Mouse (Mus musculus) midbrain, embryonic 12.5 days (tissue): ENCODE measurements at regions not wholly inside any gene's neighbourhood (a gene's known extent, or its start where the extent isn't known, plus 50 kb on each side); places are given as distances from the start of the nearest gene placed in this dataset.
A peak's percentile ranks its signal among the peaks of the same experiment; 100 is the strongest.

ENCODE experiments used
- ATAC-seq: fragments of 200-750 bp; cut with Nextera tagmentation; 2 replicates; pipeline ENCODE4 v1.8.0; 2017; ENCODE audit warnings: low read depth, moderate TSS enrichment, moderate library complexity; ENCODE audit not compliant: low FRiP score
- H3K27ac ChIP-seq: fragments of 300-500 bp; sonication (generic); replicated peaks from 2 replicates; pipeline ENCODE4 v1.5.1; 2016; ENCODE audit warnings: mild to moderate bottlenecking
- H3K27me3 ChIP-seq: fragments of 300-500 bp; sonication (generic); 2 replicates; pipeline ENCODE4 v1.6.1; 2016; ENCODE audit warnings: mild to moderate bottlenecking
- H3K36me3 ChIP-seq: fragments of 300-500 bp; sonication (generic); 2 replicates; pipeline ENCODE4 v1.6.1; 2016
- H3K4me1 ChIP-seq: fragments of 300-500 bp; sonication (generic); 2 replicates; pipeline ENCODE4 v1.6.1; 2016
- H3K4me2 ChIP-seq: fragments of 300-500 bp; sonication (generic); replicated peaks from 2 replicates; pipeline ENCODE4 v1.6.1; 2016; ENCODE audit warnings: mild to moderate bottlenecking, moderate library complexity
- H3K4me3 ChIP-seq: fragments of 300-500 bp; sonication (generic); 2 replicates; pipeline ENCODE4 v1.5.1; 2016; ENCODE audit warnings: mild to moderate bottlenecking
- H3K9ac ChIP-seq: fragments of 300-500 bp; sonication (generic); replicated peaks from 2 replicates; pipeline ENCODE4 v1.6.1; 2016; ENCODE audit warnings: mild to moderate bottlenecking, moderate library complexity
- H3K9me3 ChIP-seq: fragments of 300-500 bp; sonication (generic); 2 replicates; pipeline ENCODE4 v1.6.1; 2016; ENCODE audit warnings: mild to moderate bottlenecking
- WGBS: fragments of 180-500 bp; shearing (Covaris S2); methylation state at CpG from one replicate; pipeline ENCODE4 v1.1.7; 2016; 5-methylcytosine and 5-hydroxymethylcytosine counted together

DNA sequence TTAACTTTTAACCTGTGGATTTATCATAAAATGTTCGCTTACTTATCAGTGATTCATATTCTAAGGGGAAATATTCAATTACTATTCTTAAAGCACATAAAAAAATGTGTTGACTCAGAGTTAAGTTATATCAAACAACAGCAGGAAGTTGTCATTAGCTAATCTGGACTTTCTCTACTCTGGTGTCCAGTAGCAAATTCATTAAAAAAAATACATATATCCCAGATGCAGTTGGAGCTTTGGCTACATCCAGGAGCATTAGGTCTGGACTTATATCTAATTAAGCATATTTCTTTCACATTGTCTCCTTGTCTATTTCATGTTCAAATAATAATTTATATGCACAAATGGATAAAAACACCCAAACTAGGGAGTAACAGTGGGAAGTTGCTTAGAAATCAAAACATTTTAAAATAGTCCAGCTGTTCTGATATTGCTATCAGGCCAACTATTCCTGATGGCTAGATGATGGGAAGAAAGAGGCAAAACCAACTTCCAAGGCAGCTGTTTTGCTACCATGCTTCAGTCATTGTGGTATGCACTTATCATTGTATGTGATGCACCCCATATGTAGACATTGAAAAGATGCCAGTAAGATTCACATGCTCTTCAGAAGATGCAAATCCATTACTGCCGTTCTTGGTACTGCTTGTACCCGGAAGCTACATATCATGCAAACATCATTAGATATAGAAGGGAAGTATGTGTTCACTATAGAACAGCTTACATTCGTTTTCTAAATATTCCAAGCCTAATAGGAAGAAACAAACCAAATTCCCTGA lies 209.8 kb downstream of the 4933402N22Rik start:
- H3K9me3 ChIP-seq, result no peaks in the 10 kb centered on the region
- no peak overlapping the region for H3K27ac ChIP-seq
- ATAC-seq, result no peak
- no peak overlapping the region for H3K9ac ChIP-seq
- H3K4me1 ChIP-seq, result no peaks in the 10 kb centered on the region
- no peak overlapping the region for H3K4me2 ChIP-seq
- H3K27me3 ChIP-seq, result no peaks in the 10 kb centered on the region
- H3K4me3 ChIP-seq, result no peak overlapping the region
- H3K36me3 ChIP-seq, result no peaks in the 10 kb centered on the region
- 86% methylated on average over 4 of the region's 4 CpGs for WGBS

GRCm38 (mm10) chr5:12138961-12139360 lies 221.1 kb downstream of the 4933402N22Rik start:
- no peaks in the 10 kb centered on the region; the same call in 1 of the 2 replicates for H3K4me1 ChIP-seq
- H3K9ac ChIP-seq, result no peak overlapping the region
- H3K27me3 ChIP-seq, result no peaks in the 10 kb centered on the region
- H3K4me3 ChIP-seq, result no peak overlapping the region
- H3K4me2 ChIP-seq, result no peak overlapping the region
- no peaks in the 10 kb centered on the region for H3K9me3 ChIP-seq
- 0 out of 2 replicates have a peak overlapping the region, but pooled peaks have one; percentile 20 for H3K27ac ChIP-seq
- ATAC-seq, result peak; percentile 29; the same call in 1 of the 2 replicates
- H3K36me3 ChIP-seq, result no peaks in the 10 kb centered on the region

- H3K4me1 ChIP-seq, result no peaks in the 10 kb centered on the region
- no peak overlapping the region for H3K4me2 ChIP-seq
- no peaks in the 10 kb centered on the region for H3K36me3 ChIP-seq
- H3K4me3 ChIP-seq, result no peak overlapping the region
- 70% methylated on average over 4 of the region's 4 CpGs for WGBS
- H3K27me3 ChIP-seq, result no peaks in the 10 kb centered on the region
- H3K27ac ChIP-seq, result no peak overlapping the region
- H3K9ac ChIP-seq, result no peak overlapping the region
- no peaks in the 10 kb centered on the region for H3K9me3 ChIP-seq
- no peak for ATAC-seq
Measured at GRCm38 (mm10) chr5:12153295-12153694, 229.9 kb upstream of the Sema3d start.

DNA sequence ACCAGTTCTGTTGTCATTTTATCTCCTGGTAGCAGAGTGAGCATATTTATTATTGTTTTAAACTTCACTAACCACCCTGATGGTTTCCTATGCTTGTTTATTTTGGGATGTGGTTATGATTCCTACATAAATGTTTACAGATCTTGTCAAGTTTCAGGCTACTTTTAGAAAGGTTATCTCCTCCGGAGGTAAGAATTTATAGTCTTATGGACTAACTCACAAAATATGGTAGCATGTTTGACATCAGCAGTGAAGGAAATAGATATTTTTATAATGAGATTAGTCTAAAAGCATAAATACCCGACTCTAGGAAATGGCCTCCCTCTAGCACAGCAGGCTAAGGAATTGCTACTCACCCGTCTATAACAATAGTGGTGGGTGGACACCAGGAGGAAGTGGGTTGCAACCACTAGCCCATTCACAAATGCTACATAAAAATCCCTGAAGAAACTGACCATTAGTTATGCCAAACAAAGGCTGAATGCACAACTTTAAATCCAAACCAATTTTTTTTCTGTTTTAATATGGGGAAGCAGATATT lies 228.6 kb upstream of the Sema3d start:
- H3K4me1 ChIP-seq, result no peaks in the 10 kb centered on the region
- no peaks in the 10 kb centered on the region for H3K9me3 ChIP-seq
- ATAC-seq, result no peak
- H3K36me3 ChIP-seq, result no peaks in the 10 kb centered on the region
- H3K27me3 ChIP-seq, result no peaks in the 10 kb centered on the region
- no peak overlapping the region for H3K9ac ChIP-seq
- 62% methylated on average over 3 of the region's 3 CpGs for WGBS
- no peak overlapping the region for H3K27ac ChIP-seq
- no peak overlapping the region for H3K4me3 ChIP-seq
- no peak overlapping the region for H3K4me2 ChIP-seq

DNA sequence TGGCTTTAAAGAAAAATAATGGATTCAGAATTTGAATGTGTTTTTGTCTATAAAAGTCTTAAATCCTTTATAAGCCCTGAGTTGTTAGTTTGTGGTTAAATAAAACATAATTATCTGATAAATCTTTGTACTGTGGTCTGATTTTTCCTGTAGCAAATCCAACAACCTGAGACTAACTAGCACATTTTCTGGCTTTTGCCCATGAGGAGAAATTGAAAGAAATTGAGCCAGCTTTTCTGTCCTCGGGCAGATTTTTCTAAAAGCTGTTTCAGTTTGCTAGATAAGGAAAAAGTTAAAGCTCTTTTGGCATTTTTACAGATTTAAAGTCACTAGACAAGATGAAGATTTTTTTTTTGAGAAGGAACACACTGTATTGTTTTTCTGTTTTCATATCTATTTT lies 191.5 kb upstream of the Sema3d start:
- Histone ChIP-seq H3K27ac (no peak overlapping the region), H3K9ac (no peak overlapping the region), H3K9me3 (no peaks in the 10 kb centered on the region), H3K4me2 (no peak overlapping the region), H3K36me3 (no peaks in the 10 kb centered on the region), H3K4me1 (no peaks in the 10 kb centered on the region), H3K27me3 (no peaks in the 10 kb centered on the region), H3K4me3 (no peak overlapping the region)
- WGBS, result 89% methylated on average over 1 of the region's 1 CpGs
- ATAC-seq, result no peak

DNA sequence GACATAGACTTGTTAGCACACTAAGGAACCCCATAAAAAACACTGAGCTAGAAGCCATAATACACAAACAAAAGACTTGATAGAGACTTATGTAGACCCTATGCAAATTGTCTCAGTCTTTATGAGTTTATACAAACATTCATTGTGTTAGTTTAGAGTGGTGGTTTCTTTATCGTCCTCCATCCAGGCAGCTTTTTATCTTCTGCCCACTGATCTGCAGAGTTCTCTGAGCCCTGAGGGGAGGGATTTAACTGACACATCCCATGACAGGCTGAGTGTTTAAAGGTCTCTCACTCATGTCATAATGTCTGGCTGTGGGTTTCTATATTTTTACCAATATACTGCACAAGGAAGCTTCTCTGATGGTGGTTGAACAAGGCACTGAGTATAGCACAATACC lies 175.7 kb upstream of the Sema3d start:
- Histone ChIP-seq H3K27ac (no peak overlapping the region), H3K4me3 (no peak overlapping the region), H3K4me1 (no peaks in the 10 kb centered on the region), H3K36me3 (no peaks in the 10 kb centered on the region), H3K4me2 (no peak overlapping the region), H3K27me3 (no peaks in the 10 kb centered on the region), H3K9ac (no peak overlapping the region), H3K9me3 (no peaks in the 10 kb centered on the region)
- no peak for ATAC-seq
- WGBS, result 52% methylated on average over 1 of the region's 1 CpGs

GRCm38 (mm10) chr5:12209631-12210030 lies 173.6 kb upstream of the Sema3d start:
- Histone ChIP-seq H3K4me2 (no peak overlapping the region), H3K27ac (no peak overlapping the region), H3K9ac (no peak overlapping the region), H3K36me3 (no peaks in the 10 kb centered on the region), H3K4me1 (no peaks in the 10 kb centered on the region), H3K27me3 (no peaks in the 10 kb centered on the region), H3K9me3 (no peaks in the 10 kb centered on the region), H3K4me3 (no peak overlapping the region)
- WGBS, result 79% methylated on average over 1 of the region's 1 CpGs
- ATAC-seq, result no peak

DNA sequence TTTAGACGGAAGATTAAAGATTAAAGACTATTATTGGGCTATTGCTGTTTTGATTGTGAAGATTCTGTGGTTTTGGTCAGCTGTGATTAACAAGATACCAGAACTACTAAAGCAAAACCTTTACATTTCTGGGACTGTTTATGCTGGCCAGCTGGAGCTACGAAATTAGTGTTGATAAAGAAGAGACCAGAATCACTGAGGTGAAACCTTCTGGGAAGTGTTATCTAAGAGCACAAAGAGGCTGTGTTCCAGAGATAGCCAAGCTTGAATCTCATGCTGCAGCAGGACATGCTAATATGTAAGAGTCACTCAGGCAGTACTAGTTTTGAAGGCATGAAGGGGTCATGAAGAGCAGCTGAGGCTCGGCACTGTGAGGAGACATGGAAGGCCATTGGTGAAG lies 169.7 kb upstream of the Sema3d start:
- 91% methylated on average over 3 of the region's 3 CpGs for WGBS

GRCm38 (mm10) chr5:12219424-12220107 lies 163.6 kb upstream of the Sema3d start:
- Histone ChIP-seq H3K4me1 (no peaks in the 10 kb centered on the region), H3K27me3 (no peaks in the 10 kb centered on the region), H3K4me2 (no peak overlapping the region), H3K9me3 (no peaks in the 10 kb centered on the region), H3K27ac (no peak overlapping the region), H3K9ac (no peak overlapping the region), H3K36me3 (no peaks in the 10 kb centered on the region), H3K4me3 (no peak overlapping the region)
- 86% methylated on average over 2 of the region's 2 CpGs for WGBS
- ATAC-seq, result no peak

More for the DNA sequence above, 169.7 kb upstream of the Sema3d start:
- Histone ChIP-seq H3K4me1 (no peaks in the 10 kb centered on the region), H3K4me3 (no peak overlapping the region), H3K27me3 (no peaks in the 10 kb centered on the region), H3K4me2 (no peak overlapping the region), H3K36me3 (no peaks in the 10 kb centered on the region), H3K27ac (no peak overlapping the region), H3K9ac (no peak overlapping the region), H3K9me3 (no peaks in the 10 kb centered on the region)
- ATAC-seq, result no peak

GRCm38 (mm10) chr5:12222622-12223021 lies 160.6 kb upstream of the Sema3d start:
- H3K4me2 ChIP-seq, result no peak overlapping the region
- no peak overlapping the region for H3K27ac ChIP-seq
- H3K36me3 ChIP-seq, result no peaks in the 10 kb centered on the region
- H3K27me3 ChIP-seq, result no peaks in the 10 kb centered on the region
- no peak for ATAC-seq
- no peaks in the 10 kb centered on the region for H3K4me1 ChIP-seq
- WGBS, result 84% methylated on average over 1 of the region's 1 CpGs
- no peak overlapping the region for H3K9ac ChIP-seq
- H3K9me3 ChIP-seq, result no peaks in the 10 kb centered on the region
- H3K4me3 ChIP-seq, result no peak overlapping the region

DNA sequence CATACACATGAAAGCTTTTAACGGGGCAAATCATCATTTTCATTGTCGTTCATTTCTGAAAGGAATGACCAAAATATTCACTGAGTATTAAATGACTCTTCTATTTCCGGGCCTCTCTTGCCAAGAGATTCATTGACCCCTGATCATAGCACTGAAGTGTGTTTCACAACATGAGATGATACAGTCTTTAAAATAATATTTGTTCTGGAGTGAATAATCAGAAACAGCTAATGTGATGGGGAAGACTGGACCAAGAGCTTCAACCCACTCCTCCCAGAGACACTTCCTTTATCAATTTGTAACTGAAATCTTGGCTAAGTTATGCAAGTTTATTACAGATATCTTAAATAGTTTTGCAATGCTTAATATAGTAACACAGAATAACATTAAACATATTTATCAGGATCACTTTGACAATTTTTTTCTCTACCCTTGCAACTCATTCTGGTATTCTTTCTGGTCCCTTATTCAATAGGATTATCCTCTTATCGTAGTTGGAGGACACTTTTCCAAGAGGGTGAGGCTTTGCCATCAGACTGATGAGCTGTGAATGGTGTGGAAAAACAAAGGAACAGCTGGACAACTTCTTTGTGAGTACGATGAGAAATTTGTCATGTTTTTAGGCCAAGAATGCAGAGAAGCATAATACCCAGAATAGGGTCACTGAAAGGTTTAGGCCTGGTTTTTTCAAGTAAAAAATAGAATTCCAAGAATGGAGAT lies 149.6 kb upstream of the Sema3d start:
- Histone ChIP-seq H3K4me1 (no peaks in the 10 kb centered on the region), H3K27me3 (no peaks in the 10 kb centered on the region), H3K9ac (no peak overlapping the region), H3K27ac (no peak overlapping the region), H3K36me3 (no peaks in the 10 kb centered on the region), H3K4me3 (no peak overlapping the region), H3K4me2 (no peak overlapping the region), H3K9me3 (no peaks in the 10 kb centered on the region)
- 64% methylated on average over 5 of the region's 5 CpGs for WGBS
- ATAC-seq, result no peak
